Mouse (Mus musculus) hindbrain, embryonic 13.5 days (tissue): ENCODE data around the gene Boc. TPM values are rescaled to one million over a fixed set of nuclear protein-coding genes. Genes with fewer than 3 reads are reported as not detected.

ENCODE experiments used
- ATAC-seq: fragments of 200-750 bp; cut with Nextera tagmentation; 2 replicates; pipeline ENCODE4 v1.8.0; 2017; ENCODE audit warnings: moderate TSS enrichment; ENCODE audit not compliant: low FRiP score
- H3K27ac ChIP-seq: fragments of 300-500 bp; sonication (generic); 2 replicates; pipeline ENCODE4 v1.5.1; 2015; ENCODE audit warnings: inconsistent platforms, mild to moderate bottlenecking, moderate library complexity
- H3K27me3 ChIP-seq: fragments of 300-500 bp; sonication (generic); 2 replicates; pipeline ENCODE4 v1.6.1; 2015; ENCODE audit warnings: mild to moderate bottlenecking, inconsistent platforms
- H3K36me3 ChIP-seq: fragments of 300-500 bp; sonication (generic); 2 replicates; pipeline ENCODE4 v1.6.1; 2015; ENCODE audit warnings: mild to moderate bottlenecking, inconsistent platforms
- H3K4me1 ChIP-seq: fragments of 300-500 bp; sonication (generic); replicated peaks from 2 replicates; pipeline ENCODE4 v1.6.1; 2015; ENCODE audit warnings: inconsistent platforms
- H3K4me2 ChIP-seq: fragments of 300-500 bp; sonication (generic); 2 replicates; pipeline ENCODE4 v1.6.1; 2015; ENCODE audit warnings: inconsistent platforms, mild to moderate bottlenecking, moderate library complexity
- H3K4me3 ChIP-seq: fragments of 300-500 bp; sonication (generic); 2 replicates; pipeline ENCODE4 v1.5.1; 2015; ENCODE audit warnings: mild to moderate bottlenecking, inconsistent platforms
- H3K9ac ChIP-seq: fragments of 300-500 bp; sonication (generic); 2 replicates; pipeline ENCODE4 v1.6.1; 2015; ENCODE audit warnings: mild to moderate bottlenecking, inconsistent platforms
- H3K9me3 ChIP-seq: fragments of 300-500 bp; sonication (generic); 2 replicates; pipeline ENCODE4 v1.6.1; 2016; ENCODE audit warnings: inconsistent platforms
- WGBS: fragments of 180-500 bp; shearing (Covaris S2); methylation state at CpG from one replicate; pipeline ENCODE4 v1.1.7; 2015; 5-methylcytosine and 5-hydroxymethylcytosine counted together
- polyA plus RNA-seq: library from polyadenylated mRNA; unstranded; fragments of >200 nt; fragmentation: Nextera tagmentation; extraction: Ambion mirVana; gene quantifications from 2 replicates; pipeline ENCODE4 v1.2.1, GENCODE M21; 2015

Boc gene
- 14.0 and 17.2 TPM in 2 replicates for polyA plus RNA-seq

- Histone ChIP-seq H3K9me3 (no peaks in the 10 kb centered on the region), H3K4me1 (peaks cover 43% of the 10 kb centered on the region), H3K27ac (peak within 1 kb of the TSS; percentile 90), H3K4me3 (peak within 1 kb of the TSS; percentile 80), H3K27me3 (no peaks in the 10 kb centered on the region), H3K9ac (peak within 1 kb of the TSS; percentile 92), H3K4me2 (peak within 1 kb of the TSS; percentile 95), H3K36me3 (no peaks in the 10 kb centered on the region)
- ATAC-seq: peak; percentile 72
- WGBS: under 1% methylated on average over 42 of the region's 46 CpGs
Measured at GRCm38 (mm10) chr16:44558471-44559329, at the start of gene Boc. Gene Boc, minus strand, starts transcription at chr16:44558897.

GRCm38 (mm10) chr16:44606643-44607042 is 47.9 kb upstream of the Boc start:
- Histone ChIP-seq H3K4me3 (no peak overlapping the region), H3K4me2 (no peak overlapping the region), H3K27me3 (no peaks in the 10 kb centered on the region), H3K27ac (no peak overlapping the region), H3K9ac (no peak overlapping the region), H3K36me3 (no peaks in the 10 kb centered on the region), H3K9me3 (no peaks in the 10 kb centered on the region), H3K4me1 (peaks cover 9% of the 10 kb centered on the region)
- no peak for ATAC-seq
- 90% methylated on average over 1 of the region's 1 CpGs for WGBS

GRCm38 (mm10) chr16:44604021-44604616 is 45.4 kb upstream of the Boc start:
- Histone ChIP-seq H3K4me1 (peaks cover 14% of the 10 kb centered on the region), H3K9ac (no peak overlapping the region), H3K27me3 (no peaks in the 10 kb centered on the region), H3K9me3 (no peaks in the 10 kb centered on the region), H3K27ac (no peak overlapping the region), H3K36me3 (no peaks in the 10 kb centered on the region), H3K4me2 (no peak overlapping the region), H3K4me3 (no peak overlapping the region)
- ATAC-seq: no peak
- 74% methylated on average over 9 of the region's 9 CpGs for WGBS

- no peak overlapping the region for H3K4me3 ChIP-seq
- no peak overlapping the region for H3K4me2 ChIP-seq
- no peak overlapping the region for H3K27ac ChIP-seq
- peaks cover 14% of the 10 kb centered on the region for H3K4me1 ChIP-seq
- H3K36me3 ChIP-seq: no peaks in the 10 kb centered on the region
- no peak for ATAC-seq
- no peak overlapping the region for H3K9ac ChIP-seq
- 27% methylated on average over 8 of the region's 8 CpGs for WGBS
- H3K9me3 ChIP-seq: no peaks in the 10 kb centered on the region
- H3K27me3 ChIP-seq: no peaks in the 10 kb centered on the region
Measured at GRCm38 (mm10) chr16:44601999-44602794, 43.5 kb upstream of the Boc start.

- Histone ChIP-seq H3K4me2 (no peak overlapping the region), H3K36me3 (no peaks in the 10 kb centered on the region), H3K4me3 (no peak overlapping the region), H3K4me1 (peaks cover 14% of the 10 kb centered on the region), H3K27me3 (no peaks in the 10 kb centered on the region), H3K9ac (no peak overlapping the region), H3K9me3 (no peaks in the 10 kb centered on the region), H3K27ac (0 out of 2 replicates have a peak overlapping the region, but pooled peaks have one; percentile 48)
- ATAC-seq: no peak
- 8% methylated on average over 2 of the region's 2 CpGs for WGBS
Measured at GRCm38 (mm10) chr16:44601182-44601581, 42.5 kb upstream of the Boc start.

GRCm38 (mm10) chr16:44597106-44597806 is 38.6 kb upstream of the Boc start:
- H3K4me2 ChIP-seq: no peak overlapping the region
- H3K27ac ChIP-seq: no peak overlapping the region
- ATAC-seq: no peak
- no peak overlapping the region for H3K9ac ChIP-seq
- no peaks in the 10 kb centered on the region for H3K9me3 ChIP-seq
- H3K4me1 ChIP-seq: peaks cover 10% of the 10 kb centered on the region
- no peak overlapping the region for H3K4me3 ChIP-seq
- WGBS: 93% methylated on average over 2 of the region's 2 CpGs
- no peaks in the 10 kb centered on the region for H3K27me3 ChIP-seq
- no peaks in the 10 kb centered on the region for H3K36me3 ChIP-seq

- WGBS: 84% methylated on average over 1 of the region's 1 CpGs
- Histone ChIP-seq H3K27ac (no peak overlapping the region), H3K9ac (no peak overlapping the region), H3K4me2 (no peak overlapping the region), H3K4me1 (no peaks in the 10 kb centered on the region), H3K4me3 (no peak overlapping the region), H3K27me3 (no peaks in the 10 kb centered on the region), H3K9me3 (no peaks in the 10 kb centered on the region), H3K36me3 (no peaks in the 10 kb centered on the region)
- ATAC-seq: no peak
Measured at GRCm38 (mm10) chr16:44589506-44589905, 30.8 kb upstream of the Boc start.

GRCm38 (mm10) chr16:44579421-44580024 is 20.8 kb upstream of the Boc start:
- H3K27ac ChIP-seq: peak overlapping the region; percentile 64
- ATAC-seq: peak; percentile 68
- H3K36me3 ChIP-seq: no peaks in the 10 kb centered on the region
- no peaks in the 10 kb centered on the region for H3K9me3 ChIP-seq
- H3K27me3 ChIP-seq: no peaks in the 10 kb centered on the region
- peaks cover 17% of the 10 kb centered on the region; the same call in 1 of the 2 replicates for H3K4me1 ChIP-seq
- WGBS: 22% methylated on average over 15 of the region's 15 CpGs
- H3K4me2 ChIP-seq: peak overlapping the region; percentile 9
- H3K4me3 ChIP-seq: no peak overlapping the region
- H3K9ac ChIP-seq: no peak overlapping the region

- 83% methylated on average over 1 of the region's 1 CpGs for WGBS
- Histone ChIP-seq H3K4me2 (no peak overlapping the region), H3K36me3 (no peaks in the 10 kb centered on the region), H3K4me3 (no peak overlapping the region), H3K4me1 (peaks cover 17% of the 10 kb centered on the region; the same call in 1 of the 2 replicates), H3K9me3 (no peaks in the 10 kb centered on the region), H3K27ac (no peak overlapping the region), H3K9ac (no peak overlapping the region), H3K27me3 (no peaks in the 10 kb centered on the region)
- ATAC-seq: no peak
Measured at GRCm38 (mm10) chr16:44578551-44578950, 19.9 kb upstream of the Boc start.

GRCm38 (mm10) chr16:44568056-44568455 is 9.4 kb upstream of the Boc start:
- no peak overlapping the region for H3K9ac ChIP-seq
- no peaks in the 10 kb centered on the region for H3K27me3 ChIP-seq
- no peak overlapping the region for H3K4me3 ChIP-seq
- H3K4me1 ChIP-seq: peaks cover 16% of the 10 kb centered on the region
- no peak for ATAC-seq
- H3K36me3 ChIP-seq: no peaks in the 10 kb centered on the region
- no peaks in the 10 kb centered on the region for H3K9me3 ChIP-seq
- H3K4me2 ChIP-seq: no peak overlapping the region
- H3K27ac ChIP-seq: no peak overlapping the region

GRCm38 (mm10) chr16:44565328-44566210 is 6.9 kb upstream of the Boc start:
- H3K4me3 ChIP-seq: peak overlapping the region; percentile 18
- H3K36me3 ChIP-seq: no peaks in the 10 kb centered on the region
- ATAC-seq: 0 out of 2 replicates have a peak, but pooled peaks have one; percentile 44
- WGBS: 30% methylated on average over 22 of the region's 22 CpGs
- no peaks in the 10 kb centered on the region for H3K9me3 ChIP-seq
- peak overlapping the region; percentile 43 for H3K9ac ChIP-seq
- H3K27me3 ChIP-seq: no peaks in the 10 kb centered on the region
- peak overlapping the region; percentile 48 for H3K4me2 ChIP-seq
- peak overlapping the region; percentile 20; the same call in 1 of the 2 replicates for H3K27ac ChIP-seq
- H3K4me1 ChIP-seq: peaks cover 16% of the 10 kb centered on the region
